Mouse (Mus musculus) telencephalon, adult 2 months (tissue): ENCODE measurements around the gene Zfp777.

Source experiments
- DNase-seq: peaks from one replicate; pipeline ENCODE4 v3.0.0-alpha.2; 2011; ENCODE audit warnings: low read depth, low spot score

The Zfp777 gene

GRCm38 (mm10) chr6:48025905-48026660 lies 22.6 kb downstream of the Zfp777 start:
- DNase-seq = no peak

GRCm38 (mm10) chr6:48024994-48025345 lies 23.7 kb downstream of the Zfp777 start:
- DNase-seq = no peak

- no peak for DNase-seq
Measured at GRCm38 (mm10) chr6:48024330-48024993, 24.2 kb downstream of the Zfp777 start.

GRCm38 (mm10) chr6:48022672-48023071 lies 26.0 kb downstream of the Zfp777 start:
- DNase-seq = no peak

GRCm38 (mm10) chr6:48021678-48022077 lies 27.0 kb downstream of the Zfp777 start:
- peak; percentile 21 for DNase-seq

- peak; percentile 26 for DNase-seq
Measured at GRCm38 (mm10) chr6:48020006-48020405, 28.7 kb downstream of the Zfp777 start.

- no peak for DNase-seq
Measured at GRCm38 (mm10) chr6:48016841-48017240, 31.9 kb downstream of the Zfp777 start.

GRCm38 (mm10) chr6:48016090-48016521 lies 32.6 kb downstream of the Zfp777 start:
- peak; percentile 33 for DNase-seq

GRCm38 (mm10) chr6:48010727-48011126 lies 38.0 kb downstream of the Zfp777 start:
- DNase-seq = no peak

GRCm38 (mm10) chr6:47995661-47996060 lies 53.0 kb downstream of the Zfp777 start:
- no peak for DNase-seq

- no peak for DNase-seq
Measured at GRCm38 (mm10) chr6:47983936-47984335, 64.8 kb downstream of the Zfp777 start.

- peak; percentile 47 for DNase-seq
Measured at GRCm38 (mm10) chr6:47978897-47979368, 69.8 kb downstream of the Zfp777 start.

- no peak for DNase-seq
Measured at GRCm38 (mm10) chr6:47974599-47974998, 74.1 kb downstream of the Zfp777 start.
